Mouse (Mus musculus) heart, adult 2 months (tissue): ENCODE results near the gene Hcfc2.

ENCODE experiments used
- CTCF ChIP-seq: fragments of 200-600 bp; IDR thresholded peaks from 2 replicates; pipeline ENCODE4 v1.8.1; 2022; ENCODE audit warnings: antibody characterized with exemption, mild to moderate bottlenecking, moderate library complexity
- EP300 ChIP-seq: fragments of 200-500 bp; IDR thresholded peaks from 2 replicates; pipeline ENCODE4 v1.6.1; 2011; ENCODE audit warnings: low read depth, low read length, control low read depth; ENCODE audit not compliant: insufficient read depth
- POLR2A ChIP-seq: fragments of 200-500 bp; IDR thresholded peaks from 2 replicates; pipeline ENCODE4 v1.6.1; 2011; ENCODE audit warnings: mild to moderate bottlenecking, low read depth, low read length, control low read depth; ENCODE audit not compliant: insufficient read depth

DNA sequence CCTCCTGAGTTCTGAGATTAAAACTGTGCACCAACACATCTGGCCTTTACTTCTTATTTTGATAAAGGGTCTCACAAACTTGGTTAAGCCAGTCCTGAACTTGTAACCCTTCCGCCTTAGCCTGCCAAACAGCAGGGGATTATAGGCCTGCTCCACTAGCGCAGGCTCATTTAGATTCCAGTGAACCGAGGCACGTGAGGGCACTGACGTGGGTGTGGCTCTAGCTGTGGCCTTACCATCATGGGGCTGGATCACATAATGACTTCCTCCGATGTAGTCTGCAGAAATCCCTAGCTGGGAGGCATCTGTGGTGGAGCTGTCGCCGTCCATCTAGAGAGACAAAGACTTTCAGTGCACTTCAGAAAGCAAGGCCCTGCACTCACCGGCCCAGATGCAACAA lies 60.5 kb downstream of the Hcfc2 start:
- TF ChIP-seq CTCF (no peak), POLR2A (no peak), EP300 (no peak)
